Mouse (Mus musculus): ENCODE measurements at regions not wholly inside any gene's neighbourhood (a gene's known extent, or its start where the extent isn't known, plus 50 kb on each side); places are given as distances from the start of the nearest gene placed in this dataset.

DNA sequence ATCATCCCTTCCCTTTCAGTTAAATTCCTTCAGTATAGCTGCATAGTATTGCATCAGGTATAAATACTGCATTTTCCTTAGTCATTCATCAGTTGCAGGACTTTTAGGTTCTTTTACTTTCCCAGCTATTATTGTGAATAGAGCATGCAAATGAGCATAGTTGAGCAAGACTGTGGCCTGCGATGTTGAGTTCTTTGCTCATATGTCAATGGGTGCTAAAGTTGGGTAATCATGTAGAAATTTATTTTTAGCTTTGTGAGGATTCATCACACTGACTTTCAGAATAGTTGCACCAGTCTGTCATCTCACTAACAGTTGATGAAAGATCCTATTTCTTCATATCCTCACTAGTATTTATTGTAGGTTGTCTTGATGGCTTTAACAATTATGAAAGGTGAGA is 380.3 kb upstream of the Arrdc3 start:
- TF ChIP-seq POLR2A (IDR thresholded peaks at IDR 0.05; ENCODE audit: borderline replicate concordance, insufficient read depth, low read length) (no peak), CTCF (IDR thresholded peaks at IDR 0.05; ENCODE audit: borderline replicate concordance, insufficient read depth, low read depth, low read length) (no peak)

Measured in cerebellum, adult 2 months (tissue).